In the genomic region with DNA sequence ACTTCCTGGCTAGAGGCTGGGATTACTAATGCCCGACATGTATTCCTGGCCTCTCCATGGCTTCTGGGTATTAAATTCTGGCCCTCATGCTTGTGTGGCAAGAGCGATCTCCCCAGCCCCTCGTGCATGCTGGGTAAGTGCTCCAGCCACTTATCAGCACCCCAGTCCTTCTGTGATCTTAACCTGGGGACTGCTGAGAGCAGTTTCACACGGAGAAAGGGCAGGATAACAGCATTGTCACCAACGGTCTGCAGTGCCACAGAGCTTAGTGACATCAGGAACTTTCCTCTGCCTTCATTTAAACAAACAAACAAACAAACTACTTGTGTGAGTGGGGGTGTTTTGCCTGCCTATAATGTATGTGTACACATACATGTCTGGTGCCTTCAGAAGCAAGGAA, we compare ENCODE assay signal across 10 mouse cellular contexts. TPM values are rescaled to one million over a fixed set of nuclear protein-coding genes. Genes with fewer than 3 reads are reported as not detected.
DNase-seq lines count a peak whose midpoint lies in the region; ATAC-seq and TF ChIP-seq lines count a peak whose summit lies in the region.
"Had no signal": no experiment of that assay in that cellular context is flagged by ENCODE, and none has a peak within 500 bp of the region (broad histone marks: within the 10 kb centered on the region; RNA-seq: fewer than 3 reads in every experiment).

No protein-coding gene starts in this region.

- no peak for TF ChIP-seq CTCF in heart, postnatal 0 days (IDR thresholded peaks at IDR 0.05; ENCODE audit: low read depth)

- peaks cover 10% of the 10 kb centered on the region for H3K4me1 ChIP-seq in heart, postnatal 0 days (ENCODE audit: control insufficient read depth, insufficient read depth)
- H3K4me1 ChIP-seq in limb, embryonic 13.5 days, result peaks cover 27% of the 10 kb centered on the region
- H3K4me1 ChIP-seq in neural tube, embryonic 13.5 days (replicated peaks), result peaks cover 26% of the 10 kb centered on the region

- DNase-seq in heart, postnatal 0 days (ENCODE audit: low spot score), result no peak
- DNase-seq in heart, postnatal 25 days (ENCODE audit: low spot score), result no peak
- peak; percentile 19 for DNase-seq in retina, postnatal 1 day
- no peak for DNase-seq in retina, embryonic 14.5 days (ENCODE audit: low spot score)
- DNase-seq in left cerebral cortex, adult 11 months (ENCODE audit: low spot score), result no peak
- no peak for DNase-seq in embryo, embryonic 11 days
- DNase-seq: cerebellum, postnatal 25 days; thymus, postnatal 4 days had no signal

- no peak overlapping the region for H3K9ac ChIP-seq in heart, postnatal 0 days (replicated peaks; ENCODE audit: low read depth, low read length)
- no peak overlapping the region for H3K9ac ChIP-seq in limb, embryonic 13.5 days
- H3K9ac ChIP-seq in neural tube, embryonic 13.5 days, result no peak overlapping the region

- 0 out of 2 replicates have a peak overlapping the region, but pooled peaks have one; percentile 39 for H3K4me3 ChIP-seq in heart, postnatal 0 days (ENCODE audit: low read depth, low read length)
- H3K4me3 ChIP-seq in limb, embryonic 13.5 days, result peak overlapping the region; percentile 35; the same call in 1 of the 2 replicates
- no peak overlapping the region for H3K4me3 ChIP-seq in neural tube, embryonic 13.5 days

- H3K27me3 ChIP-seq in heart, postnatal 0 days (ENCODE audit: control insufficient read depth, insufficient read depth, low read length), result peaks cover 55% of the 10 kb centered on the region
- peaks cover 52% of the 10 kb centered on the region for H3K27me3 ChIP-seq in limb, embryonic 13.5 days
- peaks cover 60% of the 10 kb centered on the region for H3K27me3 ChIP-seq in neural tube, embryonic 13.5 days

- intact Hi-C loops in heart, postnatal 25 days (cut with DNase I), result no loop called here

- no peaks in the 10 kb centered on the region for H3K9me3 ChIP-seq in heart, postnatal 0 days (replicated peaks; ENCODE audit: control insufficient read depth, low read length)
- no peaks in the 10 kb centered on the region for H3K9me3 ChIP-seq in limb, embryonic 13.5 days
- H3K9me3 ChIP-seq in neural tube, embryonic 13.5 days, result no peaks in the 10 kb centered on the region

- WGBS in heart, postnatal 0 days, result 9% methylated on average over 5 of the region's 5 CpGs
- 12% methylated on average over 5 of the region's 5 CpGs for WGBS in limb, embryonic 13.5 days
- 19% methylated on average over 5 of the region's 5 CpGs for WGBS in neural tube, embryonic 13.5 days

- no peak overlapping the region for H3K27ac ChIP-seq in heart, postnatal 0 days (ENCODE audit: low read depth)
- no peak overlapping the region for H3K27ac ChIP-seq in limb, embryonic 13.5 days
- no peak overlapping the region for H3K27ac ChIP-seq in neural tube, embryonic 13.5 days (replicated peaks)

- H3K4me2 ChIP-seq in heart, postnatal 0 days (ENCODE audit: low read depth, low read length), result peak overlapping the region; percentile 71; the same call in 1 of the 2 replicates
- peak overlapping the region; percentile 70 for H3K4me2 ChIP-seq in limb, embryonic 13.5 days (replicated peaks)
- peak overlapping the region; percentile 51; the same call in 1 of the 2 replicates for H3K4me2 ChIP-seq in neural tube, embryonic 13.5 days

- no peaks in the 10 kb centered on the region for H3K36me3 ChIP-seq in heart, postnatal 0 days (replicated peaks; ENCODE audit: control insufficient read depth, insufficient read depth, low read length)
- no peaks in the 10 kb centered on the region for H3K36me3 ChIP-seq in limb, embryonic 13.5 days
- no peaks in the 10 kb centered on the region for H3K36me3 ChIP-seq in neural tube, embryonic 13.5 days

- TF ChIP-seq EP300 in heart, postnatal 0 days (IDR thresholded peaks at IDR 0.05; ENCODE audit: low read depth), result no peak

- ATAC-seq in heart, postnatal 0 days (ENCODE audit: insufficient read depth, low read depth), result no peak
- ATAC-seq in limb, embryonic 13.5 days (ENCODE audit: low FRiP score, low read depth), result no peak
- no peak for ATAC-seq in neural tube, embryonic 13.5 days (ENCODE audit: low read depth)

RNA-seq across cellular contexts. Expression of a gene that starts 2.9 kb away (rescaled TPM):
- total RNA-seq in heart, postnatal 0 days (2014; rRNA removed; ENCODE audit: low replicate concordance), result 1.5 TPM in 1 of 2 replicates, not detected in the other
- polyA plus RNA-seq in heart, postnatal 0 days (2015; fragmentation: Nextera tagmentation; extraction: Ambion mirVana), result 0.33 and 0.38 TPM in 2 replicates
- total RNA-seq in heart, postnatal 25 days (2021), result 1 to 10 TPM in 1 of 2 experiments, under 1 TPM in 1; 0.91 to 1.6 TPM
- 0.15 and 0.38 TPM in 2 replicates for polyA plus RNA-seq in limb, embryonic 13.5 days (2015; fragmentation: Nextera tagmentation; extraction: Ambion mirVana)
- polyA plus RNA-seq in neural tube, embryonic 13.5 days (2015; fragmentation: Nextera tagmentation; extraction: Ambion mirVana), result not detected in 2 replicates

RNA-seq across cellular contexts. Expression of a gene that starts 12.6 kb away (rescaled TPM):
- 0.19 TPM in 1 of 2 replicates, not detected in the other for total RNA-seq in heart, postnatal 0 days (2014; rRNA removed; ENCODE audit: low replicate concordance)
- 0.65 and 0.90 TPM in 2 replicates for polyA plus RNA-seq in heart, postnatal 0 days (2015; fragmentation: Nextera tagmentation; extraction: Ambion mirVana)
- 1 to 10 TPM; 1.1 to 1.3 TPM for total RNA-seq in heart, postnatal 25 days (2021)
- polyA plus RNA-seq in limb, embryonic 13.5 days (2015; fragmentation: Nextera tagmentation; extraction: Ambion mirVana), result 1.5 and 1.7 TPM in 2 replicates
- polyA plus RNA-seq in neural tube, embryonic 13.5 days (2015; fragmentation: Nextera tagmentation; extraction: Ambion mirVana), result not detected in 2 replicates

RNA-seq across cellular contexts. Expression of a gene that starts 17.8 kb away (rescaled TPM):
- 83.2 and 87.5 TPM in 2 replicates for total RNA-seq in heart, postnatal 0 days (2014; rRNA removed; ENCODE audit: low replicate concordance)
- 33.4 and 38.4 TPM in 2 replicates for polyA plus RNA-seq in heart, postnatal 0 days (2015; fragmentation: Nextera tagmentation; extraction: Ambion mirVana)
- 10 to 100 TPM; 72.9 to 75.8 TPM for total RNA-seq in heart, postnatal 25 days (2021)
- polyA plus RNA-seq in limb, embryonic 13.5 days (2015; fragmentation: Nextera tagmentation; extraction: Ambion mirVana), result 132 and 133 TPM in 2 replicates
- polyA plus RNA-seq in neural tube, embryonic 13.5 days (2015; fragmentation: Nextera tagmentation; extraction: Ambion mirVana), result 137 and 167 TPM in 2 replicates

RNA-seq across cellular contexts. Expression of a gene that starts 20.9 kb away (rescaled TPM):
- total RNA-seq in heart, postnatal 0 days (2014; rRNA removed; ENCODE audit: low replicate concordance), result 2.6 and 7.2 TPM in 2 replicates
- polyA plus RNA-seq in heart, postnatal 0 days (2015; fragmentation: Nextera tagmentation; extraction: Ambion mirVana), result 4.2 and 4.6 TPM in 2 replicates
- total RNA-seq in heart, postnatal 25 days (2021), result 1 to 10 TPM; 3.7 to 4.5 TPM
- polyA plus RNA-seq in limb, embryonic 13.5 days (2015; fragmentation: Nextera tagmentation; extraction: Ambion mirVana), result 14.2 and 15.6 TPM in 2 replicates
- 16.0 and 17.7 TPM in 2 replicates for polyA plus RNA-seq in neural tube, embryonic 13.5 days (2015; fragmentation: Nextera tagmentation; extraction: Ambion mirVana)

RNA-seq across cellular contexts. Expression of a gene that starts 47.1 kb away (rescaled TPM):
- total RNA-seq in heart, postnatal 0 days (2014; rRNA removed; ENCODE audit: low replicate concordance), result 8.8 and 10.7 TPM in 2 replicates
- polyA plus RNA-seq in heart, postnatal 0 days (2015; fragmentation: Nextera tagmentation; extraction: Ambion mirVana), result 2.7 and 3.7 TPM in 2 replicates
- total RNA-seq in heart, postnatal 25 days (2021), result 1 to 10 TPM; 3.9 to 5.5 TPM
- 8.0 and 8.4 TPM in 2 replicates for polyA plus RNA-seq in limb, embryonic 13.5 days (2015; fragmentation: Nextera tagmentation; extraction: Ambion mirVana)
- polyA plus RNA-seq in neural tube, embryonic 13.5 days (2015; fragmentation: Nextera tagmentation; extraction: Ambion mirVana), result 0.60 and 1.4 TPM in 2 replicates
